Mouse (Mus musculus): ENCODE results near the gene Exoc3l4. TPM values are rescaled to one million over a fixed set of nuclear protein-coding genes. Genes with fewer than 3 reads are reported as not detected.
A peak's percentile ranks its signal among the peaks of the same experiment; 100 is the strongest.

The Exoc3l4 gene
- total and polyA plus RNA-seq, 3 experiments: 0.27 TPM; not detected in 2

- Histone ChIP-seq H3K36me3 (replicated peaks) (no peaks in the 10 kb centered on the region), H3K27me3 (ENCODE audit: insufficient read depth, low read length) (peaks cover 54% of the 10 kb centered on the region), H3K4me1 (ENCODE audit: insufficient read depth, low read depth, low read length) (peaks cover 46% of the 10 kb centered on the region), H3K9me3 (replicated peaks) (peaks cover 10% of the 10 kb centered on the region; the same call in 1 of the 2 replicates), H3K4me3 (ENCODE audit: low read depth, low read length) (no peak overlapping the region)
- ATAC-seq (ENCODE audit: extremely low read depth, insufficient number of reproducible peaks, low FRiP score, poor library complexity, severe bottlenecking): peak; percentile 55; the same call in 1 of the 2 replicates
- peak; percentile 86 for DNase-seq (ENCODE audit: low spot score)
- peak; percentile 95 for TF ChIP-seq CTCF (IDR thresholded peaks at IDR 0.05; ENCODE audit: low read depth, low read length)
- TF ChIP-seq GATA2 (IDR thresholded peaks at IDR 0.05; ENCODE audit: borderline replicate concordance, low read depth, low read length): no peak
- TF ChIP-seq GATA1 (IDR thresholded peaks at IDR 0.05; ENCODE audit: borderline replicate concordance, low read length): no peak
- no peak for TF ChIP-seq POLR2AphosphoS5 (IDR thresholded peaks at IDR 0.05; ENCODE audit: insufficient replicate concordance, low read depth, low read length)
- no peak for TF ChIP-seq TAL1 (conservative IDR thresholded peaks at IDR 0.05; ENCODE audit: low read depth, low read length)
These were observed 9.1 kb downstream of the Exoc3l4 start for GRCm38 (mm10) chr12:111425789-111426460.

GRCm38 (mm10) chr12:111427438-111428113 lies 10.8 kb downstream of the Exoc3l4 start:
- H3K4me1 ChIP-seq (ENCODE audit: insufficient read depth, low read depth, low read length): peaks cover 57% of the 10 kb centered on the region
- no peaks in the 10 kb centered on the region for H3K36me3 ChIP-seq (replicated peaks)
- TF ChIP-seq TAL1 (conservative IDR thresholded peaks at IDR 0.05; ENCODE audit: low read depth, low read length) (no peak), CTCF (IDR thresholded peaks at IDR 0.05; ENCODE audit: low read depth, low read length) (no peak), POLR2AphosphoS5 (IDR thresholded peaks at IDR 0.05; ENCODE audit: insufficient replicate concordance, low read depth, low read length) (no peak), GATA1 (IDR thresholded peaks at IDR 0.05; ENCODE audit: borderline replicate concordance, low read length) (no peak), GATA2 (IDR thresholded peaks at IDR 0.05; ENCODE audit: borderline replicate concordance, low read depth, low read length) (no peak)
- H3K4me3 ChIP-seq (ENCODE audit: low read depth, low read length): no peak overlapping the region
- ATAC-seq (ENCODE audit: extremely low read depth, insufficient number of reproducible peaks, low FRiP score, poor library complexity, severe bottlenecking) (no peak), DNase-seq (ENCODE audit: low spot score) (no peak)
- H3K9me3 ChIP-seq (replicated peaks): peaks cover 10% of the 10 kb centered on the region; the same call in 1 of the 2 replicates
- H3K27me3 ChIP-seq (ENCODE audit: insufficient read depth, low read length): peaks cover 37% of the 10 kb centered on the region

GRCm38 (mm10) chr12:111428364-111428763 lies 11.5 kb downstream of the Exoc3l4 start:
- Histone ChIP-seq H3K4me3 (ENCODE audit: low read depth, low read length) (no peak overlapping the region), H3K27me3 (ENCODE audit: insufficient read depth, low read length) (peaks cover 30% of the 10 kb centered on the region), H3K4me1 (ENCODE audit: insufficient read depth, low read depth, low read length) (peaks cover 65% of the 10 kb centered on the region), H3K9me3 (replicated peaks) (peaks cover 9% of the 10 kb centered on the region; the same call in 1 of the 2 replicates), H3K36me3 (replicated peaks) (no peaks in the 10 kb centered on the region)
- DNase-seq (ENCODE audit: low spot score) (no peak), ATAC-seq (ENCODE audit: extremely low read depth, insufficient number of reproducible peaks, low FRiP score, poor library complexity, severe bottlenecking) (no peak)
- TF ChIP-seq TAL1 (conservative IDR thresholded peaks at IDR 0.05; ENCODE audit: low read depth, low read length): no peak
- no peak for TF ChIP-seq GATA1 (IDR thresholded peaks at IDR 0.05; ENCODE audit: borderline replicate concordance, low read length)
- no peak for TF ChIP-seq GATA2 (IDR thresholded peaks at IDR 0.05; ENCODE audit: borderline replicate concordance, low read depth, low read length)
- no peak for TF ChIP-seq POLR2AphosphoS5 (IDR thresholded peaks at IDR 0.05; ENCODE audit: insufficient replicate concordance, low read depth, low read length)
- no peak for TF ChIP-seq CTCF (IDR thresholded peaks at IDR 0.05; ENCODE audit: low read depth, low read length)

GRCm38 (mm10) chr12:111428961-111429911 lies 12.4 kb downstream of the Exoc3l4 start:
- TF ChIP-seq GATA2 (IDR thresholded peaks at IDR 0.05; ENCODE audit: borderline replicate concordance, low read depth, low read length): no peak
- no peak for TF ChIP-seq TAL1 (conservative IDR thresholded peaks at IDR 0.05; ENCODE audit: low read depth, low read length)
- TF ChIP-seq CTCF (IDR thresholded peaks at IDR 0.05; ENCODE audit: low read depth, low read length): no peak
- no peak for TF ChIP-seq POLR2AphosphoS5 (IDR thresholded peaks at IDR 0.05; ENCODE audit: insufficient replicate concordance, low read depth, low read length)
- TF ChIP-seq GATA1 (IDR thresholded peaks at IDR 0.05; ENCODE audit: borderline replicate concordance, low read length): no peak
- H3K9me3 ChIP-seq (replicated peaks): peaks cover 4% of the 10 kb centered on the region; the same call in 1 of the 2 replicates
- H3K36me3 ChIP-seq (replicated peaks): no peaks in the 10 kb centered on the region
- peaks cover 74% of the 10 kb centered on the region for H3K4me1 ChIP-seq (ENCODE audit: insufficient read depth, low read depth, low read length)
- ATAC-seq (ENCODE audit: extremely low read depth, insufficient number of reproducible peaks, low FRiP score, poor library complexity, severe bottlenecking) (no peak), DNase-seq (ENCODE audit: low spot score) (no peak)
- H3K27me3 ChIP-seq (ENCODE audit: insufficient read depth, low read length): peaks cover 21% of the 10 kb centered on the region
- peak overlapping the region; percentile 31; the same call in 1 of the 2 replicates for H3K4me3 ChIP-seq (ENCODE audit: low read depth, low read length)

GRCm38 (mm10) chr12:111430049-111430867 lies 13.4 kb downstream of the Exoc3l4 start:
- no peak for ATAC-seq (ENCODE audit: extremely low read depth, insufficient number of reproducible peaks, low FRiP score, poor library complexity, severe bottlenecking)

More at GRCm38 (mm10) chr12:111430049-111430867, 13.4 kb downstream of the Exoc3l4 start:
- TF ChIP-seq GATA2 (IDR thresholded peaks at IDR 0.05; ENCODE audit: borderline replicate concordance, low read depth, low read length): no peak
- peaks cover 83% of the 10 kb centered on the region for H3K4me1 ChIP-seq (ENCODE audit: insufficient read depth, low read depth, low read length)
- H3K27me3 ChIP-seq (ENCODE audit: insufficient read depth, low read length): peaks cover 13% of the 10 kb centered on the region
- peaks cover 4% of the 10 kb centered on the region; the same call in 1 of the 2 replicates for H3K9me3 ChIP-seq (replicated peaks)
- no peak for DNase-seq (ENCODE audit: low spot score)
- no peaks in the 10 kb centered on the region for H3K36me3 ChIP-seq (replicated peaks)
- H3K4me3 ChIP-seq (ENCODE audit: low read depth, low read length): peak overlapping the region; percentile 40; the same call in 1 of the 2 replicates
